ENCODE assay signal across 8 mouse cellular contexts in the genomic region with DNA sequence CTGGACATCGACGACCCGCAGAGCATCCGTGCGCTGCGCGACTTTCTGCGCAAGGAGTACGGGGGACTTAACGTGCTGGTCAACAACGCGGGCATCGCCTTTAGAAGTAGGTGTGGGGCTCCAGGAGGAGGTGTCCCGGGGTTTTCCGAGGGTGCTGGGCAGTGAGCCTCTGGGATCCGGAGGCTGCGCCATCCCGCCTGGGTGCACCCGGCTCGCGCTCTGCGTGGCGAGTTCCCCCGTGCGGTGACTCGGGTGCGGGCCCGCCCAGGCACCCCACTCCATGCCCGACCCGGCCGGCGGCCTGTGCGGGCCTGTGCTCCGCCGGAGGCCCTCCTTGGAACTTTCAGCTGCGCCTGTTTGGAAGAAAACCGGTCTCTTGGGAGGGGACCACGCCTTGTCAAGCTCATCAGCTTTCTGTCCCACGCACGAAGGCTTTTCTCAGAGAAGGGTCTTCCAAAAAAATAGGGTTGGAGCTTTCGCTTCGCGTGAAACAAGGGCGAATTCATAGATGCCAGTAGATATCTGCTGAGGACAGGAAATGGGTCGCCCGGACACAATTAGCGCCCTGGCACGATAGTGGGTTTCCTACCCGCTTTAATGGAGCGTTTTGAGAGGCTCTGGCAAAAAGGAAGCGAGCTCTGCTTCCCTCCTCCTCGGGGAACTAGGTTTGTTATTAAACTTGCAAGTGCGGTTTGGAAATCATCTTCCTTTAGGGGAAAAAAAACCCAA. TPM values are rescaled to one million over a fixed set of nuclear protein-coding genes. Genes with fewer than 3 reads are reported as not detected.
DNase-seq lines count a peak whose midpoint lies in the region; ATAC-seq lines count a peak whose summit lies in the region.

No protein-coding gene starts in this region.

- under 1% methylated on average over 50 of the region's 53 CpGs for WGBS in forebrain, embryonic 11.5 days
- under 1% methylated on average over 53 of the region's 53 CpGs for WGBS in heart, embryonic 15.5 days
- under 1% methylated on average over 53 of the region's 53 CpGs for WGBS in limb, embryonic 11.5 days
- under 1% methylated on average over 47 of the region's 53 CpGs for WGBS in midbrain, embryonic 11.5 days

- peaks cover 37% of the 10 kb centered on the region for H3K27me3 ChIP-seq in forebrain, embryonic 11.5 days (ENCODE audit: control insufficient read depth, insufficient read depth, low read length)
- peaks cover 64% of the 10 kb centered on the region for H3K27me3 ChIP-seq in heart, embryonic 15.5 days
- peaks cover 32% of the 10 kb centered on the region for H3K27me3 ChIP-seq in limb, embryonic 11.5 days (ENCODE audit: control insufficient read depth, insufficient read depth, low read length)
- H3K27me3 ChIP-seq in midbrain, embryonic 11.5 days (ENCODE audit: control insufficient read depth, insufficient read depth, low read length): peaks cover 41% of the 10 kb centered on the region

- H3K36me3 ChIP-seq in forebrain, embryonic 11.5 days (ENCODE audit: control insufficient read depth, insufficient read depth, low read length): no peaks in the 10 kb centered on the region
- no peaks in the 10 kb centered on the region for H3K36me3 ChIP-seq in heart, embryonic 15.5 days
- H3K36me3 ChIP-seq in limb, embryonic 11.5 days (ENCODE audit: control insufficient read depth, insufficient read depth, low read length): no peaks in the 10 kb centered on the region
- H3K36me3 ChIP-seq in midbrain, embryonic 11.5 days (ENCODE audit: control insufficient read depth, insufficient read depth, low read length): no peaks in the 10 kb centered on the region

- H3K4me2 ChIP-seq in forebrain, embryonic 11.5 days (ENCODE audit: low read depth, low read length, severe bottlenecking): peak overlapping the region; percentile 66
- peak overlapping the region; percentile 95 for H3K4me2 ChIP-seq in heart, embryonic 15.5 days
- H3K4me2 ChIP-seq in limb, embryonic 11.5 days (ENCODE audit: low read depth, severe bottlenecking): peak overlapping the region; percentile 58
- peak overlapping the region; percentile 65 for H3K4me2 ChIP-seq in midbrain, embryonic 11.5 days

- peak; percentile 40 to 47 for DNase-seq in layer of hippocampus, postnatal 10 days (ENCODE audit: low spot score in 2 of 2)
- DNase-seq in layer of hippocampus, adult 9-10 months (ENCODE audit: low spot score): no peak
- peak; percentile 35 for DNase-seq in ZHBTc4 (ENCODE audit: low read depth, low spot score)
- DNase-seq in forebrain, embryonic 11.5 days (ENCODE audit: low spot score): peak; percentile 64
- DNase-seq in limb, embryonic 11.5 days (ENCODE audit: low spot score): peak; percentile 58
- DNase-seq in midbrain, embryonic 11.5 days (ENCODE audit: low spot score, missing footprints): peak; percentile 90
- DNase-seq in urinary bladder, postnatal 36 days (ENCODE audit: low spot score in 2 of 2): peak; percentile 7 to 35

- peak overlapping the region; percentile 43; the same call in 1 of the 2 replicates for H3K9ac ChIP-seq in forebrain, embryonic 11.5 days (ENCODE audit: low read length)
- H3K9ac ChIP-seq in heart, embryonic 15.5 days: peak overlapping the region; percentile 54
- peak overlapping the region; percentile 28 for H3K9ac ChIP-seq in limb, embryonic 11.5 days (ENCODE audit: low read length)
- H3K9ac ChIP-seq in midbrain, embryonic 11.5 days (ENCODE audit: low read length): peak overlapping the region; percentile 40

- peak overlapping the region; percentile 36 for H3K4me3 ChIP-seq in forebrain, embryonic 11.5 days (ENCODE audit: low read depth, low read length)
- peak overlapping the region; percentile 56 for H3K4me3 ChIP-seq in heart, embryonic 15.5 days
- peak overlapping the region; percentile 27 for H3K4me3 ChIP-seq in limb, embryonic 11.5 days (ENCODE audit: low read depth, low read length)
- peak overlapping the region; percentile 37 for H3K4me3 ChIP-seq in midbrain, embryonic 11.5 days (ENCODE audit: low read depth, low read length)

- no peak overlapping the region for H3K27ac ChIP-seq in forebrain, embryonic 11.5 days (ENCODE audit: low read depth, low read length)
- H3K27ac ChIP-seq in heart, embryonic 15.5 days: no peak overlapping the region
- H3K27ac ChIP-seq in limb, embryonic 11.5 days (replicated peaks; ENCODE audit: low read depth, low read length): no peak overlapping the region
- no peak overlapping the region for H3K27ac ChIP-seq in midbrain, embryonic 11.5 days (ENCODE audit: low read depth, low read length)

- H3K9me3 ChIP-seq in forebrain, embryonic 11.5 days (ENCODE audit: control insufficient read depth, low read length): no peaks in the 10 kb centered on the region
- H3K9me3 ChIP-seq in heart, embryonic 15.5 days (replicated peaks): 0 out of 2 replicates have a peak, but pooled peaks cover 5% of the 10 kb centered on the region
- H3K9me3 ChIP-seq in limb, embryonic 11.5 days (ENCODE audit: control insufficient read depth, low read length): no peaks in the 10 kb centered on the region
- H3K9me3 ChIP-seq in midbrain, embryonic 11.5 days (ENCODE audit: control insufficient read depth, low read length): no peaks in the 10 kb centered on the region

- peak; percentile 21; the same call in 1 of the 2 replicates for ATAC-seq in forebrain, embryonic 11.5 days (replicated peaks; ENCODE audit: low FRiP score)
- ATAC-seq in heart, embryonic 15.5 days (replicated peaks; ENCODE audit: insufficient number of reproducible peaks, insufficient read depth, low FRiP score, low read depth): no peak
- ATAC-seq in limb, embryonic 11.5 days (ENCODE audit: insufficient number of reproducible peaks, low FRiP score, low TSS enrichment, low read depth): peak; percentile 44; the same call in 1 of the 2 replicates
- peak; percentile 40; the same call in 1 of the 2 replicates for ATAC-seq in midbrain, embryonic 11.5 days (ENCODE audit: low FRiP score)

- peaks cover 10% of the 10 kb centered on the region; the same call in 1 of the 2 replicates for H3K4me1 ChIP-seq in forebrain, embryonic 11.5 days (replicated peaks; ENCODE audit: control insufficient read depth, insufficient read depth, low read length)
- H3K4me1 ChIP-seq in heart, embryonic 15.5 days (replicated peaks): peaks cover 21% of the 10 kb centered on the region
- H3K4me1 ChIP-seq in limb, embryonic 11.5 days (ENCODE audit: control insufficient read depth, insufficient read depth, low read length): peaks cover 9% of the 10 kb centered on the region
- H3K4me1 ChIP-seq in midbrain, embryonic 11.5 days (ENCODE audit: control insufficient read depth, insufficient read depth, low read length): peaks cover 11% of the 10 kb centered on the region

RNA-seq across cellular contexts. Expression of gene Cbr3, which starts 0.7 kb away (rescaled TPM):
- total RNA-seq in layer of hippocampus, postnatal 10 days (2021): 10 to 100 TPM; 12.5 to 13.9 TPM
- 0.59 TPM in 1 of 2 replicates, not detected in the other for polyA plus RNA-seq in forebrain, embryonic 11.5 days (2014; fragmentation: Nextera tagmentation; extraction: Ambion mirVana)
- polyA plus RNA-seq in heart, embryonic 15.5 days (2015; fragmentation: Nextera tagmentation; extraction: Ambion mirVana): 1.1 and 1.7 TPM in 2 replicates
- 0.96 and 1.3 TPM in 2 replicates for polyA plus RNA-seq in limb, embryonic 11.5 days (2014; fragmentation: Nextera tagmentation; extraction: Ambion mirVana)
- 0.72 and 1.1 TPM in 2 replicates for polyA plus RNA-seq in midbrain, embryonic 11.5 days (2014; fragmentation: Nextera tagmentation; extraction: Ambion mirVana)

RNA-seq across cellular contexts. Expression of gene Dop1b, which starts 28.0 kb away (rescaled TPM):
- total RNA-seq in layer of hippocampus, postnatal 10 days (2021): 10 to 100 TPM; 90.1 to 93.3 TPM
- polyA plus RNA-seq in forebrain, embryonic 11.5 days (2014; fragmentation: Nextera tagmentation; extraction: Ambion mirVana): 11.5 and 15.5 TPM in 2 replicates
- polyA plus RNA-seq in heart, embryonic 15.5 days (2015; fragmentation: Nextera tagmentation; extraction: Ambion mirVana): 8.3 and 9.9 TPM in 2 replicates
- polyA plus RNA-seq in limb, embryonic 11.5 days (2014; fragmentation: Nextera tagmentation; extraction: Ambion mirVana): 7.2 and 7.7 TPM in 2 replicates
- 11.7 and 12.7 TPM in 2 replicates for polyA plus RNA-seq in midbrain, embryonic 11.5 days (2014; fragmentation: Nextera tagmentation; extraction: Ambion mirVana)

RNA-seq across cellular contexts. Expression of gene Gm5678, which starts 55.8 kb away (rescaled TPM):
- 1 to 10 TPM; 1.6 to 2.2 TPM for total RNA-seq in layer of hippocampus, postnatal 10 days (2021)
- polyA plus RNA-seq in forebrain, embryonic 11.5 days (2014; fragmentation: Nextera tagmentation; extraction: Ambion mirVana): not detected in 2 replicates
- not detected in 2 replicates for polyA plus RNA-seq in heart, embryonic 15.5 days (2015; fragmentation: Nextera tagmentation; extraction: Ambion mirVana)
- not detected in 2 replicates for polyA plus RNA-seq in limb, embryonic 11.5 days (2014; fragmentation: Nextera tagmentation; extraction: Ambion mirVana)
- polyA plus RNA-seq in midbrain, embryonic 11.5 days (2014; fragmentation: Nextera tagmentation; extraction: Ambion mirVana): not detected in 2 replicates
